ENCODE assay signal across 8 mouse cellular contexts in the genomic region with DNA sequence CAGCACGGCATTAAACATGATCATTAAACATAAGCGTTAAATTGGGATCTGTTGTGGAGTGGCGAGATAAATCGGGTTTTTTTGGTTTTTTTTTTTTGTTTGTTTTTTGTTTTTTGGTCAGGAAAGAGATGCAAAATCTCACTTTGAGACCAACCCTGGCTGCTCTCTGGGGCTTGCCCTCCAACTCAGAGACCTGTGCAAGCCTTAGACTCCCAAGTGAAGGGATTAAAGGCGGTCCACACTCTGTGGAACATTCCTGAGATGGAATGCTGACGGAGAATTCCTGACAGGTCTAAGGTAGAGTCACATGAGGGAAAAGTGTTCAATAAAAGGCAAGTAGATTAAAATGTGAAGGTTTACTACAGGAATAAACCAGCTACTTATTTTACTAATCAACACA. TPM values are rescaled to one million over a fixed set of nuclear protein-coding genes. Genes with fewer than 3 reads are reported as not detected.
A peak's percentile ranks its signal among the peaks of the same experiment; 100 is the strongest.
DNase-seq lines count a peak whose midpoint lies in the region; ATAC-seq and TF ChIP-seq lines count a peak whose summit lies in the region.

No protein-coding gene starts in this region.

- peaks cover 11% of the 10 kb centered on the region for H3K4me1 ChIP-seq in embryonic facial prominence, embryonic 13.5 days
- H3K4me1 ChIP-seq in kidney, embryonic 14.5 days (ENCODE audit: control insufficient read depth, insufficient read depth, low read length): peaks cover 7% of the 10 kb centered on the region; the same call in 1 of the 2 replicates
- peaks cover 16% of the 10 kb centered on the region for H3K4me1 ChIP-seq in midbrain, embryonic 15.5 days

- H3K4me3 ChIP-seq in layer of hippocampus, adult 2 months: peak overlapping the region; percentile 97
- peak overlapping the region; percentile 93 for H3K4me3 ChIP-seq in embryonic facial prominence, embryonic 13.5 days
- peak overlapping the region; percentile 93 for H3K4me3 ChIP-seq in kidney, embryonic 14.5 days (ENCODE audit: low read length)
- peak overlapping the region; percentile 85 for H3K4me3 ChIP-seq in midbrain, embryonic 15.5 days

- no peak for DNase-seq in layer of hippocampus, adult 2 months (ENCODE audit: low spot score in 2 of 2)
- no peak for DNase-seq in layer of hippocampus, adult 9-11 months
- no peak for DNase-seq in spleen, postnatal 36 days (ENCODE audit: low spot score in 2 of 2)
- no peak for DNase-seq in layer of hippocampus, postnatal 36 days
- DNase-seq in frontal cortex, adult 2 months (ENCODE audit: extremely low spot score in 1 of 2, low spot score in 1 of 2): no peak

- no peak for TF ChIP-seq CTCF in layer of hippocampus, adult 2 months (conservative IDR thresholded peaks at IDR 0.05)

- no peaks in the 10 kb centered on the region for H3K9me3 ChIP-seq in embryonic facial prominence, embryonic 13.5 days
- H3K9me3 ChIP-seq in kidney, embryonic 14.5 days (ENCODE audit: control insufficient read depth, low read length): no peaks in the 10 kb centered on the region
- no peaks in the 10 kb centered on the region for H3K9me3 ChIP-seq in midbrain, embryonic 15.5 days

- WGBS in embryonic facial prominence, embryonic 13.5 days: 5% methylated on average over 6 of the region's 6 CpGs
- 6% methylated on average over 6 of the region's 6 CpGs for WGBS in kidney, embryonic 14.5 days
- WGBS in midbrain, embryonic 15.5 days: 2% methylated on average over 6 of the region's 6 CpGs

- H3K27me3 ChIP-seq in embryonic facial prominence, embryonic 13.5 days: no peaks in the 10 kb centered on the region
- no peaks in the 10 kb centered on the region for H3K27me3 ChIP-seq in kidney, embryonic 14.5 days (ENCODE audit: control insufficient read depth, insufficient read depth, low read length)
- H3K27me3 ChIP-seq in midbrain, embryonic 15.5 days (replicated peaks): peaks cover 4% of the 10 kb centered on the region; the same call in 1 of the 2 replicates

- H3K27ac ChIP-seq in layer of hippocampus, adult 2 months: peak overlapping the region; percentile 93
- peak overlapping the region; percentile 90 for H3K27ac ChIP-seq in embryonic facial prominence, embryonic 13.5 days
- peak overlapping the region; percentile 3; the same call in 1 of the 2 replicates for H3K27ac ChIP-seq in kidney, embryonic 14.5 days (ENCODE audit: low read depth, low read length)
- peak overlapping the region; percentile 81 for H3K27ac ChIP-seq in midbrain, embryonic 15.5 days

- H3K4me2 ChIP-seq in embryonic facial prominence, embryonic 13.5 days: peak overlapping the region; percentile 62
- peak overlapping the region; percentile 44 for H3K4me2 ChIP-seq in kidney, embryonic 14.5 days (replicated peaks; ENCODE audit: low read depth, low read length)
- peak overlapping the region; percentile 54 for H3K4me2 ChIP-seq in midbrain, embryonic 15.5 days

- peak overlapping the region; percentile 96 for H3K9ac ChIP-seq in embryonic facial prominence, embryonic 13.5 days
- H3K9ac ChIP-seq in kidney, embryonic 14.5 days (ENCODE audit: low read depth, low read length): peak overlapping the region; percentile 91; the same call in 1 of the 2 replicates
- peak overlapping the region; percentile 86 for H3K9ac ChIP-seq in midbrain, embryonic 15.5 days

- peaks cover 6% of the 10 kb centered on the region; the same call in 1 of the 2 replicates for H3K36me3 ChIP-seq in embryonic facial prominence, embryonic 13.5 days
- H3K36me3 ChIP-seq in kidney, embryonic 14.5 days (ENCODE audit: control insufficient read depth, insufficient read depth, low read length): no peaks in the 10 kb centered on the region
- H3K36me3 ChIP-seq in midbrain, embryonic 15.5 days (replicated peaks): no peaks in the 10 kb centered on the region

- ATAC-seq in embryonic facial prominence, embryonic 13.5 days (ENCODE audit: insufficient number of reproducible peaks, insufficient read depth, low FRiP score, low TSS enrichment, low read depth): no peak
- ATAC-seq in kidney, embryonic 14.5 days (ENCODE audit: low FRiP score, low TSS enrichment): no peak
- ATAC-seq in midbrain, embryonic 15.5 days (replicated peaks): peak; percentile 44; the same call in 1 of the 2 replicates

RNA-seq across cellular contexts. Expression of a gene that starts 0.5 kb away (rescaled TPM):
- 10 to 100 TPM; 77.0 to 81.2 TPM for total RNA-seq in layer of hippocampus, adult 2 months (2021)
- polyA plus RNA-seq in embryonic facial prominence, embryonic 13.5 days (2015; fragmentation: Nextera tagmentation; extraction: Ambion mirVana): 96.0 and 115 TPM in 2 replicates
- polyA plus RNA-seq in kidney, embryonic 14.5 days (2014; fragmentation: Nextera tagmentation; extraction: Ambion mirVana): 68.8 and 110 TPM in 2 replicates
- polyA plus RNA-seq in midbrain, embryonic 15.5 days (2015; fragmentation: Nextera tagmentation; extraction: Ambion mirVana): 68.4 and 76.7 TPM in 2 replicates
- 10 to 100 TPM; 69.6 to 76.5 TPM for total RNA-seq in layer of hippocampus, postnatal 36 days (2021)
- polyA plus RNA-seq in frontal cortex, adult 2 months (2012; rRNA removed): 65.9 and 71.5 TPM in 2 replicates

Comparison
In these comparisons a context has a peak if more than half of its experiments do, and no peak if none do; other contexts are left out.
1. H3K27ac ChIP-seq: peak in every context shown above with its lines; median percentile 93 in layer of hippocampus, adult 2 months; 90 in embryonic facial prominence, embryonic 13.5 days; 81 in midbrain, embryonic 15.5 days; 3 in kidney, embryonic 14.5 days.